Mouse (Mus musculus): ENCODE results near the gene Bcl2l10. TPM values are rescaled to one million over a fixed set of nuclear protein-coding genes. Genes with fewer than 3 reads are reported as not detected.

The Bcl2l10 gene
- polyA plus RNA-seq, 1 experiment from 2014 or later = not detected

DNA sequence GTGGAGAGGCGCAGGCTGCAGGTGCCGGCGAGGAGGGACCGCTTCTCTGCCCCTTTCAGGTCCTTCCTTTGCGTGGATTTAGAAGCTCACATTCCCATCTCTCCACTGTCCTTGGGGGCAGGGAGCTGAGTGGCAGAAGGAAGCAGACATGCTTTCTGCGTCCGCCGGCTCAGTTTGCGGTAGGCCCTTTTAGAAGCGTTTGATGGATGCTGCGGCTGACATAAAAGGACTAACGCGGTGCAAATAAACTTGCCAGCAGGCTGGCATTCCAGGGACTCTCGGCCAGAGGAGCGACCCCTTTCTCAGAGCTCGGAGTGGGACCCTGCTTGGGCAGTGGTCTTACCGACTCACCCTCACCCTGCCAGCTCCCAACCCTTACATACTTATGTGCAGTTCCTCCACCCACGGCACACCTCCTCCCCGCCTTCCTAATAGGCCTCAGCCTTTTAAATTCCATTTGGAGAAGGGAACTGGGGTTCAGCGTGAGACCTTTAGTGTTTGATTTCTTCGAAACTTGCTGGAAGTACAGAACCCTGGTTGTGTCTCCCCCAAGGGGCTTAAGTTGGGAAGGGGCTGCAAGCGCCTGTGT is 32.9 kb upstream of the Bcl2l10 start:
- no peaks in the 10 kb centered on the region for H3K27me3 ChIP-seq (replicated peaks)
- H3K4me2 ChIP-seq = peak overlapping the region; percentile 67
- H3K9me3 ChIP-seq (replicated peaks) = no peaks in the 10 kb centered on the region
- H3K27ac ChIP-seq (replicated peaks) = peak overlapping the region; percentile 91
- peaks cover 11% of the 10 kb centered on the region; the same call in 1 of the 2 replicates for H3K36me3 ChIP-seq
- ATAC-seq (ENCODE audit: low FRiP score) = peak; percentile 27; the same call in 1 of the 2 replicates
- H3K4me3 ChIP-seq (replicated peaks) = peak overlapping the region; percentile 79
- peak overlapping the region; percentile 73 for H3K9ac ChIP-seq (replicated peaks)
- peaks cover 36% of the 10 kb centered on the region for H3K4me1 ChIP-seq
- 1% methylated on average over 22 of the region's 22 CpGs for WGBS

DNA sequence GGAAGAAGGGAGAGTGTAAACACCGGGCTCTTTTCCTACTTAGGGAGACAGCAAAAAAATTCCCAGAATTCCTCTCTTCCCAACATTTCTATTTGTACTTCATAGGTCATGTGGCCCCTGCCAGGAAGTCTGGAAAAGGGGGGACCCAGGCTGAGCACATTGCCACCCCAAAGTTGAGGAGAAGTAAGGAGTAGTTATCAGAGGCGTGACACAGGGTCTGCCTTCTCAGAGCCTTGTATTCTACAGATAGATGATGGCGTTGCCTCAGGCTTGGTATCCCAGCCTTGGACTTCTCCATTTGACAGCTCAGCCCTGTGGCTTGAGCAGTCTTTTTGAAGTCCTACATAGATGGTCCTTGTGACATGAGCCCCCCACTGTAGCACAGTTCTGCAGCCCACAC is 32.3 kb upstream of the Bcl2l10 start:
- no peak for ATAC-seq (ENCODE audit: low FRiP score)
- Histone ChIP-seq H3K4me1 (peaks cover 36% of the 10 kb centered on the region), H3K36me3 (peaks cover 11% of the 10 kb centered on the region; the same call in 1 of the 2 replicates), H3K9ac (replicated peaks) (peak overlapping the region; percentile 73; the same call in 1 of the 2 replicates), H3K27ac (replicated peaks) (peak overlapping the region; percentile 91; the same call in 1 of the 2 replicates), H3K27me3 (replicated peaks) (no peaks in the 10 kb centered on the region), H3K9me3 (replicated peaks) (no peaks in the 10 kb centered on the region), H3K4me3 (replicated peaks) (peak overlapping the region; percentile 79), H3K4me2 (peak overlapping the region; percentile 67)
- WGBS = 77% methylated on average over 3 of the region's 3 CpGs

DNA sequence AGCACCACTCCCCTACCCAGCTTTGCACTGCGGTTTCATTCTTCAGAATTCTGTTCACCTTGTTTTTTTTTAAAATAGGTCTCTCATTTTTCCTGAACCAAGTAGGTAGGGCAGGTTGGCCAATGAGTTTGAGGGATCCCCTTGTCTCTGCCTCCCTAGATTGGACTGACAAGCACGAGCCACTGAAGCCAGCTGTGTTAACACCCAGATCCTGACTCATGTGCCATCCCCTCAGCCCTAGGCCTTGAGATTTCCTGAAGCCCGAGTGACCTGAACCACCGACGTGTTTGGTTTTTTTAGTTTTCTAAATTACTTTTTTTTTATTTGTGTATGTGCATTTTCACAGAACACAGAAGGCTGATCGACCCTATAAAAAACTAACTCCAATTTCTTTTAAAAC is 30.8 kb upstream of the Bcl2l10 start:
- no peak for ATAC-seq (ENCODE audit: low FRiP score)
- no peak overlapping the region for H3K9ac ChIP-seq (replicated peaks)
- no peak overlapping the region for H3K4me2 ChIP-seq
- no peaks in the 10 kb centered on the region for H3K9me3 ChIP-seq (replicated peaks)
- H3K4me1 ChIP-seq = peaks cover 36% of the 10 kb centered on the region
- WGBS = 93% methylated on average over 6 of the region's 6 CpGs
- H3K27me3 ChIP-seq (replicated peaks) = no peaks in the 10 kb centered on the region
- H3K27ac ChIP-seq (replicated peaks) = no peak overlapping the region
- H3K4me3 ChIP-seq (replicated peaks) = no peak overlapping the region
- H3K36me3 ChIP-seq = peaks cover 11% of the 10 kb centered on the region; the same call in 1 of the 2 replicates

DNA sequence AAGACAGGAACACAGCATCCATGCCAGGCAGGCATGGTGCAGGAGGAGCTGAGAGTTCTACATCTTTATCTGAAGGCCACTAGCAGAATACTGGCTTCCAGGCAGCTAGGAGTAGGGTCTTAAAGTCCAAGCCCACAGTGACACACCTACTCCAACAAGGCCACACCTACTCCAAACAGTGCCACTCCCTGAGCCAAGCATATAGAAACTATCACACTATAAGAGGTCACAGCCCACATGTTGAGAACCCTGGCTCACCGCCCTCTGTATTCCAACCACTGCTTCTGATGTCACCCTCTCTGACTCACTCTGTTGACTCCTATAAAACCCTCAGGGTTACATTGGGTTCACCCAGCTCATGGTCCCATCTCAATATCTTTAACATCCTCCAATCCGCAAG is 29.4 kb upstream of the Bcl2l10 start:
- no peak overlapping the region for H3K4me2 ChIP-seq
- WGBS = 97% methylated on average over 2 of the region's 2 CpGs
- H3K9ac ChIP-seq (replicated peaks) = no peak overlapping the region
- no peak overlapping the region for H3K4me3 ChIP-seq (replicated peaks)
- no peak overlapping the region for H3K27ac ChIP-seq (replicated peaks)
- ATAC-seq (ENCODE audit: low FRiP score) = no peak
- no peaks in the 10 kb centered on the region for H3K9me3 ChIP-seq (replicated peaks)
- H3K27me3 ChIP-seq (replicated peaks) = no peaks in the 10 kb centered on the region
- peaks cover 11% of the 10 kb centered on the region; the same call in 1 of the 2 replicates for H3K36me3 ChIP-seq
- H3K4me1 ChIP-seq = peaks cover 32% of the 10 kb centered on the region

DNA sequence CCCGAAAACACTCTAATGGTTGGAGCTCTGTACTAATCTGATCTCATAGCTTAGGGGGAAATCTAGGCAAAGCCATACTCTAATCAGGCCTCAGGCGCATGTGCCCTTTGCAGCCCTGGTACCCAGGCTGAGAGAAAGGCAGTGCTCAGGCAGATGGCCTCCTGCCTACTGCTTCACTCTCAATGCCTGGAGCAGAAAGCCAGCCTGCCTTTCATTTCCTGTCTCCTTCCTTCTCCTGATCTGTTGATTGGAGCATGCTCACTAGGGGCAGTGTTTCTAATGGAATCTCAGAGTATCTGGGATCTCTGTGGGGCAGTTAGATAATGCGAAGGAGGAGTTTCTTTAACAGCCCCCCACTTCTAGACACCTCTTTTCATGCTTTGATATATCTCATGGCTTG is 28.2 kb upstream of the Bcl2l10 start:
- Histone ChIP-seq H3K4me2 (no peak overlapping the region), H3K27ac (replicated peaks) (no peak overlapping the region), H3K4me3 (replicated peaks) (no peak overlapping the region), H3K9ac (replicated peaks) (no peak overlapping the region), H3K36me3 (peaks cover 11% of the 10 kb centered on the region; the same call in 1 of the 2 replicates), H3K4me1 (peaks cover 27% of the 10 kb centered on the region), H3K9me3 (replicated peaks) (no peaks in the 10 kb centered on the region), H3K27me3 (replicated peaks) (no peaks in the 10 kb centered on the region)
- ATAC-seq (ENCODE audit: low FRiP score) = no peak
- 88% methylated on average over 3 of the region's 3 CpGs for WGBS

DNA sequence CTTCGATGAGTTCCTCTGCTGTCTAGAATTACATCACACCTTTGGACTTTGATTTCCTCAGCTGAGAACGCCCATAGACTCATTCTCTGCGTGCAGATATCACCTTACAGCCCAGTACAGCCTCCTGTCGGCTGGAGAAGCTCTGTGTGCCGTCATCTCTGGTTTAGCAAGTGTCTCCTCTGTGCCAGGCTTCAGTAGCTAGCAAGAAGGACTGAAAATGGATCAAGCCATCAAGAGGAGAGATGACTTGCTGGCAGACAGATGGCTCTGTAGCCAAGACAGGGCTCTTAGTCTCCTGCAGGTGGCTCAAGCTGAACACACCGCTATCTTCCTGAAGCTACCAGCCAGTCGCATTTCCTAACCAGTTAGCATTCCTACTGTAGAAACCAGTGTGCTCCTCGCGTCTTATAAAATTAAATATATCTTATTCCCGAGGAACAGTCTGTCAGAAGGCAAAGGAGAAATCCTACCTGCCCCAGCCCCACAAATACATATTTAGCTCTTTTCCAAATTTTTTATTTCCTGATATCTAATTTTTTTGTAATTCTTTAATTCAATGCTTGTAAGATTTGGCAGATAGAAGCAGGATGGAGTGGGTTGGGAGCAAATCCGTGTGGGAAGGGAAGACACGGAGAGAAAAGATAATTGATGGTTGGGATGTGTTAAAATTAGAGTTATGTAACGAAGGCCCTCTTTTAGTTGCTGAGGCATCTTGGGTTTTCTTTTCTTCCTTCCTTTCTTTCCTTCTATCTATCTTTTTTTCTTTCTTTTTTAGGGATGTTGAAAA is 25.3 kb upstream of the Bcl2l10 start:
- peaks cover 23% of the 10 kb centered on the region for H3K36me3 ChIP-seq
- no peak overlapping the region for H3K4me3 ChIP-seq (replicated peaks)
- peaks cover 8% of the 10 kb centered on the region; the same call in 1 of the 2 replicates for H3K4me1 ChIP-seq
- 87% methylated on average over 13 of the region's 13 CpGs for WGBS
- H3K9ac ChIP-seq (replicated peaks) = no peak overlapping the region
- H3K27ac ChIP-seq (replicated peaks) = no peak overlapping the region
- H3K9me3 ChIP-seq (replicated peaks) = no peaks in the 10 kb centered on the region
- H3K4me2 ChIP-seq = no peak overlapping the region
- ATAC-seq (ENCODE audit: low FRiP score) = no peak
- H3K27me3 ChIP-seq (replicated peaks) = no peaks in the 10 kb centered on the region

DNA sequence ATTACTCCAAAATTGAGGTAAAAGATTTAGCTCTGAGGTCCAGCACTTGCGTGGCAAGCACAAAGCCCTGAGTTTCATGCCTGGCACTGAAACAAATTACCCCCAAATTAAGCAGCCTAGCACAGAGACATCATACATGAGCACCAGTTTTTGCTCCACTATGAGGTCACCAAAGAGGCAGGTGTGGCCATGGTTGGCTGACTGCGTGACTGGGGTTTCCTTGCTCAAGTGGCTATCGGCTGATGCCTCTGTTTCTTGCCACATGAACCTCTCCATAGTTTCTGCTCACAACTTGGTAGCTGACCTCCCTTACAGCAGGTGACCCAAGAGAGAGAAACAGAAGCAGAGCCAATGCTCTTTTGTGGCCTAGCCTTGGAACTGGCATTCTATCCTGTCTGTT is 19.5 kb upstream of the Bcl2l10 start:
- no peak overlapping the region for H3K4me2 ChIP-seq
- H3K27me3 ChIP-seq (replicated peaks) = no peaks in the 10 kb centered on the region
- WGBS = 99% methylated on average over 3 of the region's 3 CpGs
- no peak overlapping the region for H3K4me3 ChIP-seq (replicated peaks)
- ATAC-seq (ENCODE audit: low FRiP score) = no peak
- H3K27ac ChIP-seq (replicated peaks) = no peak overlapping the region
- H3K9ac ChIP-seq (replicated peaks) = no peak overlapping the region
- H3K9me3 ChIP-seq (replicated peaks) = no peaks in the 10 kb centered on the region
- no peaks in the 10 kb centered on the region for H3K4me1 ChIP-seq
- peaks cover 47% of the 10 kb centered on the region for H3K36me3 ChIP-seq

DNA sequence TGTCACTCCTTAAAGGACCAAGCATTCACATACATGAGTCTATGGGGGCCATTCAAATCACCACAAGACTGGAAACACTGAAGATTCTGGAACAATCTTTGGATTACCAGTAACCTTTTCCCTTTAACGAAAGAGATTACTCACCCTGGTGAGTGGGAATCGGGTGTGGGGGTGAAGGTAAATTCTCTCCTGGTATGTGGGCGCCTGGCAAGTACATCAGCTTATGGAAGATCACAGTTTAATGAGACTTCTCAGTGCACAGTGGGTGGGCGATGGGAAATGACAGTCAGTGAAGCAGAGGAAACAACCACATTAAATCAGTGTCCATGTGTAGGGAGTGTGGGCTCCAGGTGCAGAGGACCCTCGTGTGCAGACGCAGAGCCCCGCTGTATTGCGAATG is 16.7 kb upstream of the Bcl2l10 start:
- Histone ChIP-seq H3K9me3 (replicated peaks) (no peaks in the 10 kb centered on the region), H3K9ac (replicated peaks) (no peak overlapping the region), H3K4me3 (replicated peaks) (no peak overlapping the region), H3K36me3 (peaks cover 65% of the 10 kb centered on the region), H3K27ac (replicated peaks) (no peak overlapping the region), H3K27me3 (replicated peaks) (no peaks in the 10 kb centered on the region), H3K4me1 (no peaks in the 10 kb centered on the region), H3K4me2 (no peak overlapping the region)
- ATAC-seq (ENCODE audit: low FRiP score) = no peak
- WGBS = 75% methylated on average over 8 of the region's 8 CpGs

DNA sequence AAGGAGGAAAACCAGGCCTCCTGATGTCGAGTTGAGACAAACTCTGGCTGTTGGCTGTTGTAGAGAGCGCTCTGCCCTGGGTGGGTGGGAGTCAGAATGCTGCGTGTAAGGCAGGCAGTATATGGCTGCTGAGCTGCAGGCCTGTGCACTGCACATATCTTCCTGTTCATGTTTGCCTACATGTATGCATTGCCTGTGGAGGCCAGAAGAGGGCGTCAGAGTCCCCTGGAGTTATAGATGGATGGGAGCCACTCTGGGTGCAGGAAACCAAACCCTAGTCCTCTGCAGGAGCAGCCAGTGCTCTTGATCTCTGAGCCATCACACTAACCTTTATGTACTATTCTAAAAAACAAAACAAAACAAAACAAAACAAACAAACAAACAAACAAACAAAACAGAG is 13.1 kb upstream of the Bcl2l10 start:
- peaks cover 80% of the 10 kb centered on the region for H3K36me3 ChIP-seq

DNA sequence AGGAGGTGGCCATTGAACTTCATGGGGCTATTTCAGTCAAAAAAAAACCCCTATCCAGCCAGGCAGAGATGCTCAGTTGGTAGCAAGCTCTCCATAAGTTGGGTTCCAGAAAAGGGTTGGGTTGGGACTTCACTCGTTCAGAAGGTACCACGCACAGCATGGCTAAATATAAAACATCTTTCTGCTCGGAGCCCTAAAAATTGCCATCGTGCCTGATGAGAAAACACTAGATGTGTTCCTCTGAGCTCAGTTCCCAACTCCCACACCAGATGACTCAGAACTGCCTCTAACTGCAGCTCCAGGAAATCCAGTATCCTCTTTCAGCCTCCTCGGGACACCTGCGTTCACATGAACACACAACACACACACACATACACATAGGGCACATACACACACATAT is 9.5 kb upstream of the Bcl2l10 start:
- Histone ChIP-seq H3K36me3 (peaks cover 88% of the 10 kb centered on the region), H3K4me1 (no peaks in the 10 kb centered on the region), H3K27me3 (replicated peaks) (no peaks in the 10 kb centered on the region), H3K9ac (replicated peaks) (no peak overlapping the region), H3K9me3 (replicated peaks) (no peaks in the 10 kb centered on the region), H3K4me2 (no peak overlapping the region), H3K27ac (replicated peaks) (no peak overlapping the region), H3K4me3 (replicated peaks) (no peak overlapping the region)
- ATAC-seq (ENCODE audit: low FRiP score) = no peak
- WGBS = 93% methylated on average over 6 of the region's 6 CpGs

More for the DNA sequence above, 13.1 kb upstream of the Bcl2l10 start:
- no peak overlapping the region for H3K4me3 ChIP-seq (replicated peaks)
- H3K27me3 ChIP-seq (replicated peaks) = no peaks in the 10 kb centered on the region
- 80% methylated on average over 4 of the region's 4 CpGs for WGBS
- no peak overlapping the region for H3K27ac ChIP-seq (replicated peaks)
- H3K4me1 ChIP-seq = no peaks in the 10 kb centered on the region
- no peaks in the 10 kb centered on the region for H3K9me3 ChIP-seq (replicated peaks)
- no peak overlapping the region for H3K4me2 ChIP-seq
- no peak overlapping the region for H3K9ac ChIP-seq (replicated peaks)
- no peak for ATAC-seq (ENCODE audit: low FRiP score)

DNA sequence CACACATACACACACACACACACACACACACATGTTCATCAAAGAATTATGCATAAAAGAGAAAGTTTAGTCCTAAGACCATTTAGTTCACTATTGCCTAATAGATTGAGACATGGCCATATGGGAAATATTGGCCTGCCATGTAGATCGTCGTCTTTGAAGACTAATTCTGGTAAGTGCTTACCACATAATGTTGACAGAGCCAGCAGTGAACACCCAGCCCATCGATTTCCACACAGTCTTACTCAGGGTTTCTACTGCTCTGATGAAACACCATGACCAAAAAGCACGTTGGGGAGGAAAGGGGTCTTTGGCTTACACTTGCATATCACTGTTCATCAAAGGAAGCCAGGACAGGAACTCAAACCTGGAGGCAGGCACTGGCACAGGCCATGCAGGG is 5.1 kb upstream of the Bcl2l10 start:
- no peak overlapping the region for H3K27ac ChIP-seq (replicated peaks)
- no peak overlapping the region for H3K9ac ChIP-seq (replicated peaks)
- H3K4me2 ChIP-seq = no peak overlapping the region
- H3K4me1 ChIP-seq = no peaks in the 10 kb centered on the region
- no peak for ATAC-seq (ENCODE audit: low FRiP score)
- H3K36me3 ChIP-seq = peaks cover 83% of the 10 kb centered on the region
- 94% methylated on average over 4 of the region's 4 CpGs for WGBS
- no peak overlapping the region for H3K4me3 ChIP-seq (replicated peaks)
- H3K9me3 ChIP-seq (replicated peaks) = no peaks in the 10 kb centered on the region
- no peaks in the 10 kb centered on the region for H3K27me3 ChIP-seq (replicated peaks)

DNA sequence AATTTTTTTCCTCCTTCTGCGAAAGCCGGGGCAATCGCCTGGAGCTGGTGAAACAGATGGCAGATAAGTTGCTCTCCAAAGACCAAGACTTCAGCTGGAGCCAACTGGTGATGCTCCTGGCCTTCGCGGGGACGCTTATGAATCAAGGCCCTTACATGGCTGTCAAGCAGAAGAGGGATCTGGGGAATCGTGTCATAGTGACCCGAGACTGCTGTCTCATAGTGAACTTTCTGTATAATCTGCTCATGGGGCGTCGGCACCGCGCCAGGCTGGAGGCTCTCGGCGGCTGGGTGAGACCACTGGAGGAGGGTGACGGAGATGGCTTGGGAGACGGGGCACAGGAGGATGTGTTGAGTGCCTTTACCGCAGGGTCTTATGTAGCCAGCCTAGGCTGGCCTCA is 508 bp downstream of the Bcl2l10 start:
- Histone ChIP-seq H3K36me3 (peaks cover 33% of the 10 kb centered on the region), H3K9me3 (replicated peaks) (no peaks in the 10 kb centered on the region), H3K4me3 (replicated peaks) (no peak overlapping the region), H3K27me3 (replicated peaks) (no peaks in the 10 kb centered on the region), H3K4me1 (no peaks in the 10 kb centered on the region), H3K4me2 (no peak overlapping the region), H3K9ac (replicated peaks) (no peak overlapping the region), H3K27ac (replicated peaks) (no peak overlapping the region)
- WGBS = 89% methylated on average over 17 of the region's 17 CpGs
- no peak for ATAC-seq (ENCODE audit: low FRiP score)

All from neural tube, embryonic 15.5 days (tissue).